Mouse (Mus musculus) myocyte (in vitro differentiated cells): Measurements from ENCODE around the gene Glrx5.

Source experiments
- CEBPB ChIP-seq: IDR thresholded peaks from 2 replicates; pipeline ENCODE4 v1.6.1; 2011; ENCODE audit warnings: mild to moderate bottlenecking, moderate library complexity; ENCODE audit not compliant: poor library complexity, insufficient read depth, severe bottlenecking
- E2F4 ChIP-seq: IDR thresholded peaks from one replicate; pipeline ENCODE4 v1.6.1; 2011; ENCODE audit warnings: mild to moderate bottlenecking, control low read depth, moderate library complexity; ENCODE audit not compliant: insufficient read depth
- MAX ChIP-seq: IDR thresholded peaks from one replicate; pipeline ENCODE4 v1.6.1; 2011; ENCODE audit warnings: low read depth, mild to moderate bottlenecking, control low read depth
- POLR2A ChIP-seq: IDR thresholded peaks from one replicate; pipeline ENCODE4 v1.6.1; 2011; ENCODE audit warnings: low read depth, mild to moderate bottlenecking, control low read depth, moderate library complexity; ENCODE audit not compliant: insufficient read length
- POLR2AphosphoS2 ChIP-seq: IDR thresholded peaks from one replicate; pipeline ENCODE4 v1.6.1; 2011; ENCODE audit warnings: low read depth, control low read depth; ENCODE audit not compliant: insufficient read length
- SRF ChIP-seq: IDR thresholded peaks from one replicate; pipeline ENCODE4 v1.6.1; 2011; ENCODE audit warnings: low read depth; ENCODE audit not compliant: control insufficient read depth, insufficient read length
- TCF12 ChIP-seq: IDR thresholded peaks from one replicate; pipeline ENCODE4 v1.6.1; 2011; ENCODE audit warnings: mild to moderate bottlenecking, control low read depth; ENCODE audit not compliant: poor library complexity, insufficient read depth, severe bottlenecking
- USF1 ChIP-seq: IDR thresholded peaks from one replicate; pipeline ENCODE4 v1.6.1; 2011; ENCODE audit warnings: low read depth, mild to moderate bottlenecking, control low read depth, moderate library complexity

DNA sequence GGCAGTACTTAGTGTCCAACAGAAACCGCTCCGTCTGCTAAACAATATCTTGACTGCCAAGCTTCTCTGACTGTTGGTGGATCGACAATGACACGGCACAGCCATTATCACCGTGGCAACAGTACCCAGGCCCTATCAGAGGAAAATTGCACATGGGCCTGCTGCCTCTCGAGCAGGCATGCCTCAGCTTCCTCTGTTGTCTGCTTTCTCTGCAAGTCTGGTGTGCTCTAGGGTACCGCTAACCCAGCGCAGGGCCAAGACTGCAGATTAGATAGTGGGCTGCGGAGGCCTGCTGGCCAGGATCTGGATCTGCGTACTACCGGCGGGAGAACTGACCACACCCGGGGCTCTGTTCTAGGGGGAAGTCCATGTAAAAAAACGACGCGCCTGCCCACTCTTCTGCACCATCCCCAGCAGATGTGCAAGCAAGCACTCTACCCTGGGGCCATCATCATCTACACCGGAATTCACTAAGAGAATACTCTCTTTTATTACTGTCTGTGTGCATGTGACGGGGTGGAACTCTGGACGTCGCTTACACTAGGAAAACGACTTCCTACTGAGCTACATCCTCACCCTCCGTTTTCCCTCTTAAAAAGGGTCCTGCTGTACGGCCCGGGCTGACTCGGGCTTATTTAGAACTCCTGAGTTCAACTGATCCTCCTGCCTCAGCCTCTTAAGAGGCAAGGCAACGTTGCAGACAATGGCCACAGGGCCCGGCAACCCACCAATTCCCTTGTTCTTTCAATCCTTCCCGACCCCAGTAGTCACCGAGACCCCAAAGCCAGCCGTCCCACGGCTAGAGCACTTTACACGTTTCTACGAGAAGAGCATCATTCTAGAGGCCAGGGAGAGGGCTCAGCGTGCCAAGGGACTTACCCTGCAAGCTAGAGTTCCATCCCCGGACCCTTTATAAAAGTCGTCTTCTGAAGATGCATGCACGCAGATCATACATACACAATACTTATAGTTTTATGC lies 1.1 kb upstream of the Glrx5 start:
- TF ChIP-seq E2F4 (no peak), POLR2A (no peak), MAX (no peak), SRF (no peak), TCF12 (no peak), CEBPB (no peak), USF1 (no peak), POLR2AphosphoS2 (no peak)
